In genomic region chr19:35987461-35987860, GRCm38 (mm10) we compare ENCODE assay signal across 31 mouse cellular contexts.
"Had no signal": no experiment of that assay in that cellular context is flagged by ENCODE, and none has a peak within 500 bp of the region (broad histone marks: within the 10 kb centered on the region; RNA-seq: fewer than 3 reads in every experiment).

No protein-coding gene starts in this region.

- H3K27ac ChIP-seq: heart, adult 2 months; heart, embryonic 10.5 days; heart, embryonic 13.5 days; heart, embryonic 15.5 days; hindbrain, embryonic 10.5 days; hindbrain, embryonic 12.5 days; hindbrain, embryonic 13.5 days; hindbrain, embryonic 14.5 days; hindbrain, embryonic 15.5 days; hindbrain, postnatal 0 days; intestine, embryonic 15.5 days; kidney, embryonic 15.5 days; kidney, postnatal 0 days; layer of hippocampus, adult 2 months; left cerebral cortex, adult 2 months had no signal

- H3K4me2 ChIP-seq: heart, embryonic 11.5 days; heart, embryonic 12.5 days; heart, embryonic 13.5 days; heart, embryonic 15.5 days; hindbrain, embryonic 12.5 days; hindbrain, embryonic 13.5 days; hindbrain, embryonic 14.5 days; hindbrain, embryonic 15.5 days; intestine, embryonic 15.5 days; kidney, embryonic 15.5 days had no signal

- ATAC-seq: hindbrain, embryonic 16.5 days; hindbrain, postnatal 0 days; inflammation-experienced regulatory T-cells, adult 6 months; intestine, embryonic 15.5 days; intestine, embryonic 16.5 days; intestine, postnatal 0 days had no signal

- H3K27me3 ChIP-seq: heart, embryonic 12.5 days; heart, embryonic 13.5 days; heart, embryonic 15.5 days; hindbrain, embryonic 12.5 days; hindbrain, embryonic 13.5 days; hindbrain, embryonic 15.5 days; intestine, embryonic 15.5 days; kidney, embryonic 15.5 days had no signal

- H3K36me3 ChIP-seq: heart, embryonic 10.5 days; heart, embryonic 12.5 days; heart, embryonic 13.5 days; heart, embryonic 15.5 days; hindbrain, embryonic 10.5 days; hindbrain, embryonic 12.5 days; hindbrain, embryonic 13.5 days; hindbrain, embryonic 15.5 days; intestine, embryonic 15.5 days; kidney, embryonic 15.5 days had no signal

- H3K9ac ChIP-seq: heart, embryonic 12.5 days; heart, embryonic 13.5 days; heart, embryonic 15.5 days; hindbrain, embryonic 12.5 days; hindbrain, embryonic 13.5 days; hindbrain, embryonic 14.5 days; hindbrain, embryonic 15.5 days; intestine, embryonic 15.5 days; kidney, embryonic 15.5 days had no signal

- H3K4me3 ChIP-seq: heart, adult 2 months; heart, embryonic 10.5 days; heart, embryonic 12.5 days; heart, embryonic 13.5 days; heart, embryonic 15.5 days; hindbrain, embryonic 10.5 days; hindbrain, embryonic 12.5 days; hindbrain, embryonic 13.5 days; hindbrain, embryonic 15.5 days; intestine, embryonic 15.5 days; kidney, embryonic 15.5 days; layer of hippocampus, adult 2 months; left cerebral cortex, adult 2 months had no signal

- H3K9me3 ChIP-seq: heart, embryonic 10.5 days; heart, embryonic 12.5 days; heart, embryonic 13.5 days; heart, embryonic 15.5 days; hindbrain, embryonic 10.5 days; hindbrain, embryonic 12.5 days; hindbrain, embryonic 13.5 days; hindbrain, embryonic 15.5 days; intestine, embryonic 15.5 days; kidney, embryonic 15.5 days had no signal

- H3K4me1 ChIP-seq: heart, embryonic 10.5 days; heart, embryonic 12.5 days; heart, embryonic 13.5 days; heart, embryonic 15.5 days; hindbrain, embryonic 10.5 days; hindbrain, embryonic 12.5 days; hindbrain, embryonic 13.5 days; hindbrain, embryonic 15.5 days; intestine, embryonic 15.5 days; kidney, embryonic 15.5 days had no signal

- DNase-seq: heart, adult 18-20 months; heart, adult 2 months; heart, postnatal 10 days; heart, postnatal 14 days; heart, postnatal 36 days; heart, postnatal 4 days; kidney, adult 11 months; kidney, adult 18-20 months; kidney, postnatal 25 days; layer of hippocampus, adult 9-11 months; layer of hippocampus, postnatal 36 days had no signal
